Mouse (Mus musculus): ENCODE results near the gene Prss29. TPM values are rescaled to one million over a fixed set of nuclear protein-coding genes. Genes with fewer than 3 reads are reported as not detected.
A peak's percentile ranks its signal among the peaks of the same experiment; 100 is the strongest.

The Prss29 gene
- total RNA-seq, 1 experiment = not detected

GRCm38 (mm10) chr17:25273706-25274501 lies 44.5 kb upstream of the Prss29 start:
- peak overlapping the region; percentile 87 to 94 for H3K4me3 ChIP-seq (ENCODE audit: insufficient read depth in 1 of 2, low read depth in 1 of 2, low read length in 2 of 2, poor library complexity in 1 of 2, severe bottlenecking in 1 of 2)
- H3K9ac ChIP-seq (ENCODE audit: insufficient read depth, low read depth, low read length, poor library complexity, severe bottlenecking) = peak overlapping the region; percentile 96
- in situ Hi-C loops (cut with MboI; ENCODE audit: low sequenced_read_pairs in 2 of 2, unreplicated experiment in 2 of 2) = no loop called here
- H3K36me3 ChIP-seq (ENCODE audit: control insufficient read depth, insufficient read depth, low read length, poor library complexity, severe bottlenecking) = peaks cover 13% of the 10 kb centered on the region
- TF ChIP-seq ZNF384 (IDR thresholded peaks at IDR 0.05; ENCODE audit: low read depth, low read length) = peak; percentile 100
- TF ChIP-seq HCFC1 (IDR thresholded peaks at IDR 0.05; ENCODE audit: borderline replicate concordance, insufficient read depth, low read length) = peak; percentile 3; the same call in 1 of the 2 replicates
- 0 out of 2 replicates have a peak, but pooled peaks have one; percentile 32 for TF ChIP-seq MAFK (IDR thresholded peaks at IDR 0.05; ENCODE audit: insufficient read depth, low read depth, low read length)
- no peak for TF ChIP-seq ZC3H11A (IDR thresholded peaks at IDR 0.05; ENCODE audit: borderline replicate concordance, low read depth, low read length)
- TF ChIP-seq CHD2 (IDR thresholded peaks at IDR 0.05; ENCODE audit: low read depth, low read length) = peak; percentile 65
- DNase-seq (ENCODE audit: low read depth, low spot score) = peak; percentile 96
- peaks cover 0 to 14% of the 10 kb centered on the region in 2 experiments; a peak in 1 of 4 replicates for H3K4me1 ChIP-seq (ENCODE audit: control insufficient read depth in 2 of 2, insufficient read depth in 2 of 2, low read length in 2 of 2, poor library complexity in 1 of 2)
- H3K9me3 ChIP-seq (ENCODE audit: control insufficient read depth, insufficient read depth, low read depth, low read length) = no peaks in the 10 kb centered on the region
- peak overlapping the region; percentile 97 for H3K27ac ChIP-seq (ENCODE audit: insufficient read depth, low read depth, low read length, poor library complexity, severe bottlenecking)

GRCm38 (mm10) chr17:25274571-25275346 lies 43.7 kb upstream of the Prss29 start, which contains the start of gene Ube2i:
Gene Ube2i, minus strand, starts transcription at chr17:25274622.
- in situ Hi-C loops (cut with MboI; ENCODE audit: low sequenced_read_pairs in 2 of 2, unreplicated experiment in 2 of 2) = no loop called here
- TF ChIP-seq MAFK (IDR thresholded peaks at IDR 0.05; ENCODE audit: insufficient read depth, low read depth, low read length) (no peak), ZNF384 (IDR thresholded peaks at IDR 0.05; ENCODE audit: low read depth, low read length) (no peak), HCFC1 (IDR thresholded peaks at IDR 0.05; ENCODE audit: borderline replicate concordance, insufficient read depth, low read length) (no peak), ZC3H11A (IDR thresholded peaks at IDR 0.05; ENCODE audit: borderline replicate concordance, low read depth, low read length) (no peak), CHD2 (IDR thresholded peaks at IDR 0.05; ENCODE audit: low read depth, low read length) (no peak)
- no peak for DNase-seq (ENCODE audit: low read depth, low spot score)

GRCm38 (mm10) chr17:25275833-25276232 lies 42.6 kb upstream of the Prss29 start:
- Histone ChIP-seq H3K27ac (ENCODE audit: insufficient read depth, low read depth, low read length, poor library complexity, severe bottlenecking) (no peak overlapping the region), H3K9ac (ENCODE audit: insufficient read depth, low read depth, low read length, poor library complexity, severe bottlenecking) (no peak overlapping the region), H3K4me3 (ENCODE audit: insufficient read depth in 1 of 2, low read depth in 1 of 2, low read length in 2 of 2, poor library complexity in 1 of 2, severe bottlenecking in 1 of 2) (no peak overlapping the region), H3K4me1 (ENCODE audit: control insufficient read depth in 2 of 2, insufficient read depth in 2 of 2, low read length in 2 of 2, poor library complexity in 1 of 2) (peaks cover 0 to 5% of the 10 kb centered on the region in 2 experiments; a peak in 1 of 4 replicates), H3K9me3 (ENCODE audit: control insufficient read depth, insufficient read depth, low read depth, low read length) (no peaks in the 10 kb centered on the region), H3K36me3 (ENCODE audit: control insufficient read depth, insufficient read depth, low read length, poor library complexity, severe bottlenecking) (peaks cover under 1% of the 10 kb centered on the region; the same call in 1 of the 2 replicates)
- DNase-seq (ENCODE audit: low read depth, low spot score) = no peak
- in situ Hi-C loops (cut with MboI; ENCODE audit: low sequenced_read_pairs in 2 of 2, unreplicated experiment in 2 of 2) = no loop called here
- TF ChIP-seq ZC3H11A (IDR thresholded peaks at IDR 0.05; ENCODE audit: borderline replicate concordance, low read depth, low read length) (no peak), ZNF384 (IDR thresholded peaks at IDR 0.05; ENCODE audit: low read depth, low read length) (no peak), HCFC1 (IDR thresholded peaks at IDR 0.05; ENCODE audit: borderline replicate concordance, insufficient read depth, low read length) (no peak), MAFK (IDR thresholded peaks at IDR 0.05; ENCODE audit: insufficient read depth, low read depth, low read length) (no peak)

More at GRCm38 (mm10) chr17:25274571-25275346, 43.7 kb upstream of the Prss29 start, which contains the start of gene Ube2i:
- Histone ChIP-seq H3K9ac (ENCODE audit: insufficient read depth, low read depth, low read length, poor library complexity, severe bottlenecking) (peak within 1 kb of the TSS; percentile 96), H3K4me3 (ENCODE audit: insufficient read depth in 1 of 2, low read depth in 1 of 2, low read length in 2 of 2, poor library complexity in 1 of 2, severe bottlenecking in 1 of 2) (peak within 1 kb of the TSS; percentile 87 to 94), H3K36me3 (ENCODE audit: control insufficient read depth, insufficient read depth, low read length, poor library complexity, severe bottlenecking) (peaks cover 5% of the 10 kb centered on the region; the same call in 1 of the 2 replicates), H3K4me1 (ENCODE audit: control insufficient read depth in 2 of 2, insufficient read depth in 2 of 2, low read length in 2 of 2, poor library complexity in 1 of 2) (peaks cover 0 to 10% of the 10 kb centered on the region in 2 experiments; a peak in 1 of 4 replicates), H3K27ac (ENCODE audit: insufficient read depth, low read depth, low read length, poor library complexity, severe bottlenecking) (peak within 1 kb of the TSS; percentile 97), H3K9me3 (ENCODE audit: control insufficient read depth, insufficient read depth, low read depth, low read length) (no peaks in the 10 kb centered on the region)

DNA sequence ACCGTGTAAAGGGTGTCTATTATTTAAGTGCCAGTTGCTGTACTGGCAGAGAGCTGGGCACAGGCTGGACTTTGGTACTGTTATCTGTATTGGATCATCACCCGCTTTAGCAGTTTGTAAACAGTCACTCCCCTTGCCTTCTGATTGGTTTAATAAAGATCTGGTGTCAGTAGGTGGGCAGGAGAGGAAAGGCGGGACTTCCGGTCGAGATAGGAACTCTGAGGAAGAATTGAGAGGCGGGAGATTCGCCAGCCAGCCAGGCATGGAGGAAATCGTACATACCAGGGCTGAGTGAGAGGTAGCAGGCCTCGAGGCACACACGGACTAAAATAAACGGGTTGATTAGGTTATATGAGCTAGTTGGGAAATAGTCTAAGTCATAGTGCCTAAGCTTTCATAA lies 36.3 kb upstream of the Prss29 start:
- Histone ChIP-seq H3K9me3 (ENCODE audit: control insufficient read depth, insufficient read depth, low read depth, low read length) (no peaks in the 10 kb centered on the region), H3K4me1 (ENCODE audit: control insufficient read depth in 2 of 2, insufficient read depth in 2 of 2, low read length in 2 of 2, poor library complexity in 1 of 2) (peaks cover 0 to 6% of the 10 kb centered on the region in 2 experiments; a peak in 1 of 4 replicates), H3K36me3 (ENCODE audit: control insufficient read depth, insufficient read depth, low read length, poor library complexity, severe bottlenecking) (no peaks in the 10 kb centered on the region), H3K9ac (ENCODE audit: insufficient read depth, low read depth, low read length, poor library complexity, severe bottlenecking) (peak overlapping the region; percentile 85), H3K4me3 (ENCODE audit: insufficient read depth in 1 of 2, low read depth in 1 of 2, low read length in 2 of 2, poor library complexity in 1 of 2, severe bottlenecking in 1 of 2) (peak overlapping the region; percentile 62 to 67), H3K27ac (ENCODE audit: insufficient read depth, low read depth, low read length, poor library complexity, severe bottlenecking) (no peak overlapping the region; the same call in 1 of the 2 replicates)
- in situ Hi-C loops (cut with MboI; ENCODE audit: low sequenced_read_pairs in 2 of 2, unreplicated experiment in 2 of 2) = no loop called here
- DNase-seq (ENCODE audit: low read depth, low spot score) = peak; percentile 86
- TF ChIP-seq ZNF384 (IDR thresholded peaks at IDR 0.05; ENCODE audit: low read depth, low read length) (no peak), ZC3H11A (IDR thresholded peaks at IDR 0.05; ENCODE audit: borderline replicate concordance, low read depth, low read length) (no peak), MAFK (IDR thresholded peaks at IDR 0.05; ENCODE audit: insufficient read depth, low read depth, low read length) (no peak), HCFC1 (IDR thresholded peaks at IDR 0.05; ENCODE audit: borderline replicate concordance, insufficient read depth, low read length) (no peak), CHD2 (IDR thresholded peaks at IDR 0.05; ENCODE audit: low read depth, low read length) (no peak)

Measured in ES-E14 (cell line).